Mouse (Mus musculus) MEL (cell line): ENCODE data around the gene Foxn3.

Source experiments
- CTCF ChIP-seq, 3 experiments: IDR thresholded peaks in 2 of 3; conservative IDR thresholded peaks in 1 of 3; 2 replicates each; pipeline ENCODE4 v1.5.1; 2011 to 2012; ENCODE audit warnings: low read length in 3 of 3, low read depth in 2 of 3, mild to moderate bottlenecking in 2 of 3, improper control_type of control experiment in 1 of 3, inconsistent platforms in 1 of 3, mixed read lengths in 1 of 3, moderate library complexity in 1 of 3; ENCODE audit not compliant: control insufficient read depth in 1 of 3, insufficient read depth in 1 of 3, poor library complexity in 1 of 3, severe bottlenecking in 1 of 3
- ELF1 ChIP-seq: IDR thresholded peaks from 2 replicates; pipeline ENCODE4 v1.6.1; 2014; ENCODE audit warnings: low read depth, mild to moderate bottlenecking, inconsistent platforms, low read length, improper control_type of control experiment, moderate library complexity
- EP300 ChIP-seq, 2 experiments: IDR thresholded peaks; 2 replicates each; pipeline ENCODE4 v1.6.1; 2011; ENCODE audit warnings: improper control_type of control experiment in 2 of 2, low read length in 2 of 2, low read depth in 1 of 2, mild to moderate bottlenecking in 1 of 2
- MAFK ChIP-seq: IDR thresholded peaks from 2 replicates; pipeline ENCODE4 v1.6.1; 2011; ENCODE audit warnings: low read depth, mild to moderate bottlenecking, low read length, improper control_type of control experiment, borderline replicate concordance
- POLR2A ChIP-seq, 2 experiments: IDR thresholded peaks; 2 replicates each; pipeline ENCODE4 v1.6.1; 2011 to 2012; ENCODE audit warnings: low read length in 2 of 2, mild to moderate bottlenecking in 2 of 2, control low read depth in 1 of 2, improper control_type of control experiment in 1 of 2, low read depth in 1 of 2, moderate library complexity in 1 of 2; ENCODE audit not compliant: control insufficient read depth in 1 of 2, insufficient read depth in 1 of 2, poor library complexity in 1 of 2
- RAD21 ChIP-seq: IDR thresholded peaks from 2 replicates; pipeline ENCODE4 v1.6.1; 2011; ENCODE audit warnings: mild to moderate bottlenecking, low read depth, low read length, improper control_type of control experiment
- TCF12 ChIP-seq: IDR thresholded peaks from 2 replicates; pipeline ENCODE4 v1.6.1; 2014; ENCODE audit warnings: low read depth, mild to moderate bottlenecking, inconsistent platforms, low read length, improper control_type of control experiment, moderate library complexity
- USF1 ChIP-seq: IDR thresholded peaks from 2 replicates; pipeline ENCODE4 v1.6.1; 2014; ENCODE audit warnings: low read depth, mild to moderate bottlenecking, inconsistent platforms, low read length, improper control_type of control experiment, moderate library complexity

DNA sequence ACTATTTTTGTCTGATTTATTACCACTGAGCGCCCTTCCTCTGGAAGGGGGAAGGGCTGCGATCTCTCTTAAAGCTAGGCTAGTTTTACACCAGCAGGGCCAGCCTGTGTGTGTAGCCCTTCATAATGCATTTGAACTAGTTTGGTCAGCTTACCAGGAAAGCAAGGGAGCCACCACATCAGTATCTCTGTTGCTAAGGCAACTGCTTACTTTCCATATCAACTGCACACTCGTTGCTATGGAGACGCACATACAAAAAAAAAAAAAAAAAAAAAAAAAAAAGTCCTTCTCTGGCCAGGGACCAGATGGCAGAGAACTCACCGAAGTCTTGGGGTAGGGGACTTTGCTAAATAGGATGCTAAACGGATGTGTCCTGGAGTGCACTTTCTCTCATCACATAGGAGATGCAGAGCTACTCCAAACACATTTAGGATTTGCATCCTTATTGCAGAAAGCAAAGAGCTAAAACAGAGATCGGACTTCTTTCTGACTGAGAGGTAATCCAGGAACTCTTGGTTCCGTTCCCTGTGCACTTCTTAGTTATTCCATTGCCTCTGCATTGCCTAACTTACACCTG, 187.4 kb downstream of the Foxn3 start:
- TF ChIP-seq POLR2A (IDR thresholded peaks at IDR 0.05; ENCODE audit: control insufficient read depth in 1 of 2, insufficient read depth in 1 of 2, low read depth in 1 of 2, low read length in 2 of 2, poor library complexity in 1 of 2) (no peak), USF1 (no peak), EP300 (IDR thresholded peaks at IDR 0.05; ENCODE audit: low read depth in 1 of 2, low read length in 2 of 2) (no peak), MAFK (no peak), ELF1 (no peak), RAD21 (no peak), CTCF (IDR thresholded peaks at IDR 0.05 in 2 of 3, conservative IDR thresholded peaks at IDR 0.05 in 1 of 3; ENCODE audit: control insufficient read depth in 1 of 3, insufficient read depth in 1 of 3, low read depth in 2 of 3, low read length in 3 of 3, poor library complexity in 1 of 3, severe bottlenecking in 1 of 3) (no peak), TCF12 (no peak)
